Mouse (Mus musculus) midbrain, embryonic 15.5 days (tissue): Measurements from ENCODE around the gene Etaa1. TPM values are rescaled to one million over a fixed set of nuclear protein-coding genes. Genes with fewer than 3 reads are reported as not detected.
A peak's percentile ranks its signal among the peaks of the same experiment; 100 is the strongest.

ENCODE experiments used
- ATAC-seq: fragments of 200-750 bp; cut with Nextera tagmentation; replicated peaks from 2 replicates; pipeline ENCODE4 v1.8.0; 2017; ENCODE audit warnings: moderate TSS enrichment
- H3K27ac ChIP-seq: fragments of 300-500 bp; sonication (generic); 2 replicates; pipeline ENCODE4 v1.5.1; 2015; ENCODE audit warnings: mild to moderate bottlenecking, inconsistent platforms
- H3K27me3 ChIP-seq: fragments of 300-500 bp; sonication (generic); replicated peaks from 2 replicates; pipeline ENCODE4 v1.6.1; 2015; ENCODE audit warnings: inconsistent platforms
- H3K36me3 ChIP-seq: fragments of 300-500 bp; sonication (generic); replicated peaks from 2 replicates; pipeline ENCODE4 v1.6.1; 2015; ENCODE audit warnings: inconsistent platforms
- H3K4me1 ChIP-seq: fragments of 300-500 bp; sonication (generic); 2 replicates; pipeline ENCODE4 v1.6.1; 2015; ENCODE audit warnings: inconsistent platforms
- H3K4me2 ChIP-seq: fragments of 300-500 bp; sonication (generic); 2 replicates; pipeline ENCODE4 v1.6.1; 2015; ENCODE audit warnings: inconsistent platforms, mild to moderate bottlenecking, moderate library complexity
- H3K4me3 ChIP-seq: fragments of 300-500 bp; sonication (generic); 2 replicates; pipeline ENCODE4 v1.5.1; 2015; ENCODE audit warnings: mild to moderate bottlenecking, inconsistent platforms
- H3K9ac ChIP-seq: fragments of 300-500 bp; sonication (generic); 2 replicates; pipeline ENCODE4 v1.6.1; 2015; ENCODE audit warnings: mild to moderate bottlenecking, inconsistent platforms
- H3K9me3 ChIP-seq: fragments of 300-500 bp; sonication (generic); 2 replicates; pipeline ENCODE4 v1.6.1; 2016; ENCODE audit warnings: inconsistent platforms
- WGBS: fragments of 180-500 bp; shearing (Covaris S2); methylation state at CpG from one replicate; pipeline ENCODE4 v1.1.7; 2015; ENCODE audit warnings: mixed read lengths; 5-methylcytosine and 5-hydroxymethylcytosine counted together
- polyA plus RNA-seq: library from polyadenylated mRNA; unstranded; fragments of >200 nt; fragmentation: Nextera tagmentation; extraction: Ambion mirVana; gene quantifications from 2 replicates; pipeline ENCODE4 v1.2.1, GENCODE M21; 2015

Gene Etaa1
- 5.9 and 6.5 TPM in 2 replicates for polyA plus RNA-seq

DNA sequence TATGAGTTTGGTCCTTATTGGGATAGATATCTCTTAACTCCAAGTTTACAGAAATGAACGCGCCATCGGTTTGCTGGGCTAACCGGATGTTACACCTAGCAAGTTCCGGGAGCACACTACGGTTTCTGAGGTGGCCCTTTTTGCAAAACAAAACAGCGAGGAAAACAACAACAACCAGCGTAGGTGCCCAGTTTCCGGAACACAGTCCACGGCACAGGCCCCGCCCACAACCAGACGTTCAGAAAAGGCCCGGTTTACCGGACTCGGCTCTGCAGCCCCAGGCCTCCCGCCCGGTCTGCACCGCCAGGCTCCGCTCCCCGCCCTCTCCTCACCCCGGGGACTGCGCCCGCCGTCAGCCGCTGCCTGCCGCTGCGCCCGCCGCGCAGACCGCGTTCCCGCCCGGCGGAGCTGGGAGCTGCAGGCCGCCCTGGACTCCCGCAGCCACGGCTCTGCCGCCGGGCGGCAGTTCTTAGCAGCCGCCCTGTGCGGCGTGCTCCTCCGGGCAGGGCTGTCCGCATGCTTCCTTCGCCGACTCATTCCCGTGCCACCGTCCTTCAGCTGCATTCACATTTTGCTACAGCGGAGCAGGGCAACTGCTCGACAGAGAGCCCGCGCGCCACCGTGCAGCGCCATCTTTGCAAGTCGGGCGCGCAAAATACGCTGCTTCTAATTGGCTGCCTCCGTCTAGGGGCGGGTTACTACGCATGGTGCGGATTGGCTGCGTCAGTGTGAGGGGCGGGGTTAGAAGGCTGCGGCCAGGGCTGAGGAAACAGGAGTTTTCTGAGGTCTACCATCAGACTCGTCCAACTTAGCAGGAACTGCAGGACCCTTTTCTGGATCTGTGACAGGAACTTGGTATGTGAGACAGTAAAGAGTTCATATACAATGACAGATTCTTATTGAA lies at the start of gene Etaa1:
TSS of gene Etaa1 (minus strand) at position 645 of the 904 bp plus-strand sequence.
- H3K4me3 ChIP-seq: peak within 1 kb of the TSS; percentile 82
- peak; percentile 100 for ATAC-seq
- no peaks in the 10 kb centered on the region for H3K36me3 ChIP-seq
- H3K9me3 ChIP-seq: no peaks in the 10 kb centered on the region
- peaks cover 8% of the 10 kb centered on the region for H3K4me1 ChIP-seq
- H3K9ac ChIP-seq: peak within 1 kb of the TSS; percentile 80
- H3K27ac ChIP-seq: peak within 1 kb of the TSS; percentile 91
- WGBS: under 1% methylated on average over 68 of the region's 69 CpGs
- no peaks in the 10 kb centered on the region for H3K27me3 ChIP-seq
- H3K4me2 ChIP-seq: peak within 1 kb of the TSS; percentile 63

DNA sequence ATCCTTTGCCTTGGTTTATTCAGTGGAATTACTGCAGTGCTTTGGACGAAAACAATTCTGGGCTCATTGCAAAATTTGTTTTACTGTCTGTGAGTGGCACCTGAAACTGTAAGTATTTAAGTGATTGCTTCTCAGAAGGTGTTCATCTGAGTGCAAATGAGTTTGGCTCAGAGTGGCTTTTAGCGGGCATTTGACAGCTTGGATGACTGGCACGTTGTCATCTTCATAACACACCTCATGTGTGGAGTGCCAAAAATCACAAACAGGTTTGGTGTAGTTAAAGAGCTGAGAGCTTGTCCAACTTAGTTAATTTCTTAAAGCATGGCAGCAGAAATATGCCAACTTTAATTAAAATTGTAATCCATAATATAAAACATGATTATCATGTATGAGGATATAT lies 40.5 kb upstream of the Etaa1 start:
- Histone ChIP-seq H3K27me3 (no peaks in the 10 kb centered on the region), H3K9me3 (no peaks in the 10 kb centered on the region), H3K4me1 (no peaks in the 10 kb centered on the region), H3K4me3 (no peak overlapping the region), H3K27ac (no peak overlapping the region), H3K4me2 (no peak overlapping the region), H3K9ac (no peak overlapping the region), H3K36me3 (no peaks in the 10 kb centered on the region)
- ATAC-seq: no peak
- WGBS: 83% methylated on average over 3 of the region's 3 CpGs

DNA sequence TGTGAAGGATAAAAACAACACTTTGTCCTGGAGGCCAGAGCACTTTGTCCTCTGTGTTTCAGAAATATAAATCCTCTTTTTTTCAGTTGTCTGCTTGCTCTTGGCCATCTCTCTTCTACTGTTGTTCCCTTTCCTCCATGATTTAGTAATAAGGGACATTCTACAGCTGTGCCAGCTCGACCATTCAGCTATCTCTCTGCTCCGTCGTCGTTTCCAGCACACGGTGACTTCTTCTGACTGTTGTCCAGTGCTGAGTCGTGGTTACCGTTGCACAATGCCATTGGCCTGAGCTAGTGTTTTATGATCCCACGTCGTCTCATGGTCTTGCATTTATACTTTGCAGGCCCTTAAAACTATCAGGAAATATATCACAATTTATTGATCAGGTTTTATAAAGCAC lies 38.6 kb upstream of the Etaa1 start:
- no peaks in the 10 kb centered on the region for H3K27me3 ChIP-seq
- H3K4me2 ChIP-seq: no peak overlapping the region
- no peak for ATAC-seq
- no peak overlapping the region for H3K27ac ChIP-seq
- H3K4me3 ChIP-seq: no peak overlapping the region
- H3K36me3 ChIP-seq: no peaks in the 10 kb centered on the region
- 91% methylated on average over 9 of the region's 9 CpGs for WGBS
- H3K9me3 ChIP-seq: no peaks in the 10 kb centered on the region
- no peaks in the 10 kb centered on the region for H3K4me1 ChIP-seq
- H3K9ac ChIP-seq: no peak overlapping the region

- Histone ChIP-seq H3K9ac (no peak overlapping the region), H3K36me3 (no peaks in the 10 kb centered on the region), H3K4me2 (no peak overlapping the region), H3K27me3 (no peaks in the 10 kb centered on the region), H3K27ac (no peak overlapping the region), H3K4me1 (no peaks in the 10 kb centered on the region), H3K4me3 (no peak overlapping the region), H3K9me3 (no peaks in the 10 kb centered on the region)
- no peak for ATAC-seq
- WGBS: 89% methylated on average over 2 of the region's 2 CpGs
Measured at GRCm38 (mm10) chr11:17983331-17983730, 29.7 kb upstream of the Etaa1 start.

DNA sequence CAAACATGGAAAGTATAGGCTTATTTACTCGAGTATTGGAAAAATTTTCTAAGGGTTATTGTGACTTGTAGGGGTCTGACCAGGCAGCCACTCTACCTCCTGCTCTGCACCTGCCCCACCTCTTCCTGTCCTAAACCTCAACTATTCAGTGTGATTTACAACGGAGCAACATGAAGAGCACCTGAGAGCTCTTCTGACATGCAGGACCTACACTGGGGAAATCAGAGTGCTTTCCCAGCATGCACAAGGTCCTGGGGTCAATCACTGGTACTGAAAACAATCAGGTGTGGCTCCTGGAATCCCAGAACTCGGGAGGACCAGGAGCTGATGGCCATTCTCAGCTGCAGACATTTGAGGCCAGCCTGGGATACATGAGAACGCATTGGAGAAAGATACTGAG lies 27.6 kb upstream of the Etaa1 start:
- H3K4me3 ChIP-seq: no peak overlapping the region
- WGBS: 71% methylated on average over 4 of the region's 4 CpGs
- no peaks in the 10 kb centered on the region for H3K27me3 ChIP-seq
- no peak for ATAC-seq
- H3K36me3 ChIP-seq: no peaks in the 10 kb centered on the region
- no peak overlapping the region for H3K4me2 ChIP-seq
- no peaks in the 10 kb centered on the region for H3K4me1 ChIP-seq
- no peak overlapping the region for H3K9ac ChIP-seq
- H3K27ac ChIP-seq: no peak overlapping the region
- H3K9me3 ChIP-seq: no peaks in the 10 kb centered on the region

- 77% methylated on average over 3 of the region's 3 CpGs for WGBS
- H3K36me3 ChIP-seq: no peaks in the 10 kb centered on the region
Measured at GRCm38 (mm10) chr11:17975581-17975980, 21.9 kb upstream of the Etaa1 start.

GRCm38 (mm10) chr11:17952791-17953190 lies 884 bp downstream of the Etaa1 start:
- WGBS: 1% methylated on average over 3 of the region's 3 CpGs
- Histone ChIP-seq H3K4me2 (peak overlapping the region; percentile 63), H3K27me3 (no peaks in the 10 kb centered on the region), H3K4me1 (peaks cover 8% of the 10 kb centered on the region), H3K9me3 (no peaks in the 10 kb centered on the region), H3K9ac (peak overlapping the region; percentile 80), H3K4me3 (peak overlapping the region; percentile 82), H3K27ac (peak overlapping the region; percentile 91), H3K36me3 (no peaks in the 10 kb centered on the region)
- ATAC-seq: no peak

More at GRCm38 (mm10) chr11:17975581-17975980, 21.9 kb upstream of the Etaa1 start:
- H3K9me3 ChIP-seq: no peaks in the 10 kb centered on the region
- no peak for ATAC-seq
- H3K4me1 ChIP-seq: no peaks in the 10 kb centered on the region
- H3K27ac ChIP-seq: no peak overlapping the region
- H3K27me3 ChIP-seq: no peaks in the 10 kb centered on the region
- H3K9ac ChIP-seq: no peak overlapping the region
- no peak overlapping the region for H3K4me3 ChIP-seq
- no peak overlapping the region for H3K4me2 ChIP-seq

GRCm38 (mm10) chr11:17951336-17951735 lies 2.3 kb downstream of the Etaa1 start:
- Histone ChIP-seq H3K27me3 (no peaks in the 10 kb centered on the region), H3K9ac (no peak overlapping the region), H3K4me1 (peaks cover 8% of the 10 kb centered on the region), H3K4me2 (no peak overlapping the region), H3K36me3 (peaks cover 4% of the 10 kb centered on the region; the same call in 1 of the 2 replicates), H3K27ac (no peak overlapping the region), H3K9me3 (no peaks in the 10 kb centered on the region), H3K4me3 (no peak overlapping the region)
- 82% methylated on average over 3 of the region's 3 CpGs for WGBS
- no peak for ATAC-seq

DNA sequence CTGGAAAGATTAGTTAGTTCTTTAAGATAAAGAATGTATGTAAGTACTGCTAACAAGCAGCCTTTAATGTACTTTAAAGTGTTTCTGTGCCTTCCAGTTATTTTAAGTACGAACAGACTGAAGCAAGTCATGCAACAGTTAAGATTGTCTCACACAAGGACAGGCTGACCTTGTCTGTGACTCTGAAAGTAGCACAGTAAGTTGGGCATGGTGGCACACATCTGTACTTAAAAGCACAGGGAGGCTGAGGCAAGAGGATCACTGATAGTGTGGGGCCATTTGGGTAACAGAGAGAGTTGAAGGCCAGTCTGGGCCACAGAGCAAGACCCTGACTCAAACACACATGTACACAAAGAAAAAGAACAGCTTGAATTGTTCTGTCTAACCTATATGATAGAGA lies 14.5 kb downstream of the Etaa1 start:
- Histone ChIP-seq H3K4me2 (no peak overlapping the region), H3K4me3 (no peak overlapping the region), H3K4me1 (0 out of 2 replicates have a peak, but pooled peaks cover 3% of the 10 kb centered on the region), H3K9ac (no peak overlapping the region), H3K9me3 (no peaks in the 10 kb centered on the region), H3K27ac (no peak overlapping the region), H3K27me3 (no peaks in the 10 kb centered on the region), H3K36me3 (no peaks in the 10 kb centered on the region; the same call in 1 of the 2 replicates)
- ATAC-seq: no peak
- 91% methylated on average over 1 of the region's 1 CpGs for WGBS

DNA sequence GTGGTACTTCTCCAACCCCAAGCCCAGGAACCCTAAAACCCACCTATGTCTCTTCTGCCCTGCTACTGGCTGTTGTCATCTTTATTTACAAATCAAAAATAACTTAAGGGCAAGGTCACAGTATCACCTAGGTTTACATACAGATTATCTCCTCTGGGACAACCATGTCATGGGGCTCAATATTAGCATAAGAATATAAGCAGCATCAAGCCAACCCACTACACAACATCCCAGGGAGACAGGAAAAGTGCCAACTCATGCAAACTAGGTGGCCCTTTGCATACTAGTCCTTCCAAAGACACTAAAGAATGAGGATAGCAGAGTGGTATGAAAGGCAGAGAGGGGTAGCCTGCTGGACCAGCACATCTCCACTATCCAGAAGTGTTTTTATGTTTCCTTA lies 15.7 kb downstream of the Etaa1 start:
- no peak for ATAC-seq
- Histone ChIP-seq H3K27me3 (no peaks in the 10 kb centered on the region), H3K4me1 (no peaks in the 10 kb centered on the region), H3K9me3 (no peaks in the 10 kb centered on the region), H3K27ac (no peak overlapping the region), H3K36me3 (no peaks in the 10 kb centered on the region; the same call in 1 of the 2 replicates), H3K9ac (no peak overlapping the region), H3K4me2 (no peak overlapping the region), H3K4me3 (no peak overlapping the region)

GRCm38 (mm10) chr11:17917905-17918304 lies 35.8 kb downstream of the Etaa1 start:
- no peaks in the 10 kb centered on the region for H3K9me3 ChIP-seq
- no peaks in the 10 kb centered on the region for H3K36me3 ChIP-seq
- no peak for ATAC-seq
- H3K4me2 ChIP-seq: no peak overlapping the region
- no peak overlapping the region for H3K27ac ChIP-seq
- no peak overlapping the region for H3K4me3 ChIP-seq
- H3K4me1 ChIP-seq: no peaks in the 10 kb centered on the region
- H3K9ac ChIP-seq: no peak overlapping the region
- no peaks in the 10 kb centered on the region for H3K27me3 ChIP-seq
- 61% methylated on average over 4 of the region's 4 CpGs for WGBS

DNA sequence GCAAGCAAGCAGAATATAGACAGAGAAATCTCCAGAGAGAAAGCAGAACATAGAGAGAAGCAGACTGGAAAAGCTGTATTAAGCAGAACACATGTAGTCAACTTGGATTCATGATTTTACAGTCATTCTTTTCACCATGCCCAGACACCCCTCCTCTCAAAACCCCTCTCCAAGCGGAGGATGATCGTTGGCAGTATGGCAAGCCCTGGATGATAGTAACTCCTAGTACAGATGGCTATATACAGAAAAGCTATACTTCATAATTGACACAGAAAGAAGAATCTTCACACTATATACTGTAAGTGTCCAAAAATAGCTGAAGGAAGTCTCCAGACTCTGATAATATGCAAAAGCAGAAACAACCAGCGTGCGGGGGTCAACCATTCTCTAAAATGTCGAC lies 36.6 kb downstream of the Etaa1 start:
- ATAC-seq: no peak
- H3K27ac ChIP-seq: no peak overlapping the region
- no peaks in the 10 kb centered on the region for H3K9me3 ChIP-seq
- H3K27me3 ChIP-seq: no peaks in the 10 kb centered on the region
- H3K4me3 ChIP-seq: no peak overlapping the region
- H3K4me2 ChIP-seq: no peak overlapping the region
- WGBS: 88% methylated on average over 5 of the region's 5 CpGs
- H3K4me1 ChIP-seq: no peaks in the 10 kb centered on the region
- H3K36me3 ChIP-seq: no peaks in the 10 kb centered on the region
- H3K9ac ChIP-seq: no peak overlapping the region

- WGBS: 69% methylated on average over 1 of the region's 1 CpGs
- Histone ChIP-seq H3K4me2 (no peak overlapping the region), H3K4me1 (no peaks in the 10 kb centered on the region), H3K27me3 (no peaks in the 10 kb centered on the region), H3K9ac (no peak overlapping the region), H3K27ac (no peak overlapping the region), H3K9me3 (no peaks in the 10 kb centered on the region), H3K4me3 (no peak overlapping the region), H3K36me3 (no peaks in the 10 kb centered on the region)
- no peak for ATAC-seq
Measured at GRCm38 (mm10) chr11:17916486-17916885, 37.2 kb downstream of the Etaa1 start.
